Mouse (Mus musculus): ENCODE data around the gene Elavl2.
"Not testable (repeated sequence)": the region's sequence is repeated elsewhere in the genome, so short reads cannot be mapped to it uniquely, and the experiment has no call there.

Gene Elavl2

GRCm38 (mm10) chr4:91334177-91334576, 66.4 kb downstream of the Elavl2 start:
- no peak for DNase-seq (ENCODE audit: low read depth, low spot score)

- DNase-seq (ENCODE audit: low read depth, low spot score) = no peak
Measured at GRCm38 (mm10) chr4:91310801-91311200, 89.8 kb downstream of the Elavl2 start.

DNA sequence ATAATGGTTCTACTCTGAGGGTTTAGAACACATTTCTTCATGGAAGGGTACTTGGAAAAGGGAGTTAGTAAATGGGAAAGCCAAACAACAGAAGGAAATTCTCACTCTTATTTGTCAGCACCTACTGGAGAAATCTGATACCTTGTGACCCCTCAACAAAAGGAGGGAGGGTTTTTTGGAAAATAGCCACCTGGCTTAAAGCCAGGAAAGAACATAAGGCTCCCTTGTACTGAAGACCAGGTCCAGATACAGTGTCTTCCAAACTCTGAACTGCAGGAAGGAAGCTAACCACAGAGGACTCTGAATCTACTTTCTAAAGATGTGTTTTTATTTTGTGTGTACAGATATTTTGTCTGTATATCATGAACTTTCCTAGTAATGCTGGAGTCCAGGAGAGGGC, 102.9 kb downstream of the Elavl2 start:
- no peak for DNase-seq (ENCODE audit: low read depth, low spot score)

- DNase-seq (ENCODE audit: low read depth, low spot score) = no peak
Measured at GRCm38 (mm10) chr4:91295317-91295716, 105.3 kb downstream of the Elavl2 start.

- DNase-seq (ENCODE audit: low read depth, low spot score) = no peak
Measured at GRCm38 (mm10) chr4:91291526-91291925, 109.1 kb downstream of the Elavl2 start.

GRCm38 (mm10) chr4:91290373-91290772, 110.2 kb downstream of the Elavl2 start:
- no peak for DNase-seq (ENCODE audit: low read depth, low spot score)

- DNase-seq (ENCODE audit: low read depth, low spot score) = no peak
Measured at GRCm38 (mm10) chr4:91289151-91289550, 111.4 kb downstream of the Elavl2 start.

DNA sequence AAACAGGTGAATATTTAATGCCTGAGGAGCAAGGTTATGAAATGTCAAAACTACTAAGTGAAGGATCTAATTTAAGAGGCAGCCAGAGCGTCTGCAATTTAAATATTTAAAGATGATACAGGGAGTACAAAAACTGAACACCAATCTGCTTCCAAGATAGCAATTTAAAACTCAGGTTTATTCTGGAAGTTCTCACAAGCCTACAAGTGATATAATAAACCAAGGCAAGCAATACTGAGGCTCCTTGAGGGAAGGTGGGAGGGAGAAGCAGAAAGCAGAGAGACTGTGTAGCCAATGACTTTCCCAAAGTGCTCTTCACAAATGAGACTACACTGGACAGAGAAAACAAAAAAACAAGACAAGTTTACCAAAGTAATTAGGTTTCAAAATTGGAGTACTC, 132.2 kb downstream of the Elavl2 start:
- DNase-seq (ENCODE audit: low read depth, low spot score) = no peak

DNA sequence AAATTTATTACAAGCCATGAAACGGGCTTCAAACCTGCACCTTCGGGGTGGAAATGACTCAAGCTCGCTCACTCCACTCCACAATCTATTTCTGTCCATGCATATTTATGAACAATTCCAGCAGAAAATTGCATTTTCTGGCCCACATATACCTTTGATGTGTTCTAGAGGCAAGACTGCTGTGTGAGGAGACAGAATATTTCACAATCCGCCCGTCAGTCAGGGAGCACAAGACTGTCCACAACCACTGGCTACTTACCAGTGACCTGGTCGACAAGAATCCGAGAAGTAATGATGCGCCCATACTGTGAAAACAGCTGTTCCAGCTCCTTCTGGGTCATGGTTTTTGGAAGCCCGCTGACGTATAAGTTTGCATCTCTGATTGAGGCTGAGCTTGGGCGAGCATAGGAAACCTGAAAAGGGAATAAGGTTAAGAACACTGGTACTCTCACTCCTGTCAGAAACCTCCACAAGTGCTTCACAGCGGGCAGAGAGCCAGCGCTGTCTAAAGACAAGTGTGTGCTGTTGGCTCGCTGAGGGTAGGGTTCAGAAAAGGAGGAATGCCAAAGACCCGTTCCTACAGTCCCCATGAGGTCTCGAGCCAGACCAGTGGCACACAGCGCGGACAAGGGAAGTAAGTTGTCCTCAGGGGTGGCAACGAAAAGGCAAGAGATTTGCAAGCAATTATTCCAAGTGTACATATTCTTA, 136.7 kb downstream of the Elavl2 start:
- DNase-seq (ENCODE audit: low read depth, low spot score) = no peak

GRCm38 (mm10) chr4:91262839-91263238, 137.7 kb downstream of the Elavl2 start:
- DNase-seq (ENCODE audit: low read depth, low spot score) = no peak

GRCm38 (mm10) chr4:91260622-91261021, 140.0 kb downstream of the Elavl2 start:
- no peak for DNase-seq (ENCODE audit: low read depth, low spot score)

DNA sequence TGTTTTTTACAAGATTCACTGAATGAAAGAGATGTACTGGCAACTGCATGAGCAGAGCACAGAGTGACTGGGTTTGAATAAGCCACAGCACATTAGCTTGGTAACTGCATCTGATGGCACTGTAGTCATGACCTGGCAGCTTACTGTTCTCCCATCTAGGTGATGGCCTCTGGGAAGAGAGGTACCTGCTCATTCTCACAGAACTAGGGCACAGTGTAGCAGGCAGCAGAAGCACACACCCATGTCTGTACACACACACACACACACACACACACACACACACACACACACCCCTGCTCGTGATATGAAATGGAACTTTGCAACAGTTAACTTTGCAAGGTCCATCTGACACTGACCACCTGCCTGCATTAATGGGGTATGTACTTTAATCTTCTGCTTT, 151.9 kb downstream of the Elavl2 start:
- DNase-seq (ENCODE audit: low read depth, low spot score) = no peak

- not testable (repeated sequence) for DNase-seq (ENCODE audit: low read depth, low spot score)
Measured at GRCm38 (mm10) chr4:91245136-91245535, 155.4 kb downstream of the Elavl2 start.

- DNase-seq (ENCODE audit: low read depth, low spot score) = no peak
Measured at GRCm38 (mm10) chr4:91244554-91244953, 156.0 kb downstream of the Elavl2 start.

GRCm38 (mm10) chr4:91243896-91244295, 156.7 kb downstream of the Elavl2 start:
- DNase-seq (ENCODE audit: low read depth, low spot score) = no peak

DNA sequence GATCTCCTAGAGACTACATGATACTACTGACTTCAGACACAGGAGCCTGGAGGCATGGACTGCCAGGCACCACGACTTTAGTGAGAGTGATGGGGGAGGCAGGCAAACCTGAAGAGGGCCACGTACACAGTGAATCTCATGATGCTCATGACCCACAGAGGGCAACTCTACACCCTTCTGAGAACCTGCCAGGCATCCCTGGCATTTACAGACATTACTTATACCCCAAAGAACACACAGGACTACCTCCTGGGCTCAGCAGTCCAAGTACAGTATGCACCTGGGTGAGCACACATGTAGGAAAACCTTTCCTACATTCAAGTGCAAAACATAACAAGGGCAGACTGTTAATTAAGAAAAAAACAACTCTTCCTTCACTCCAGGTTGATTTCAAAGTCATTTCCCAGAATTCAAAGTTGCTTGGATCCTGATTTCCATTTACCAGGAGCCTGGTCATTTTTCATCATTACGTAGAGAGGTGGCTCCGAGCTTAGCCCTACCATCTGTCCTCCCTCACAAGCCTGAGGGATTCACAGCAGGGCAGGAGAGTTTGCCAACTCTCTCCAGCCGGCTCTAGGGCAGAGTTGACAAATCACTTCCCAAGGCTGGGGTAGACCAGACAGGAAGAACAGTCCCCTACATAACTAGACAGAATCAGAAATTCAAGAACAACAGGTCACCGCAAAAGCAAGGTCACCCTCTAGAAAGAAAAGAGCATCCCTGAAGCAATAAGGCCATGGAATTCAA, 161.7 kb downstream of the Elavl2 start:
- DNase-seq (ENCODE audit: low read depth, low spot score) = no peak

DNA sequence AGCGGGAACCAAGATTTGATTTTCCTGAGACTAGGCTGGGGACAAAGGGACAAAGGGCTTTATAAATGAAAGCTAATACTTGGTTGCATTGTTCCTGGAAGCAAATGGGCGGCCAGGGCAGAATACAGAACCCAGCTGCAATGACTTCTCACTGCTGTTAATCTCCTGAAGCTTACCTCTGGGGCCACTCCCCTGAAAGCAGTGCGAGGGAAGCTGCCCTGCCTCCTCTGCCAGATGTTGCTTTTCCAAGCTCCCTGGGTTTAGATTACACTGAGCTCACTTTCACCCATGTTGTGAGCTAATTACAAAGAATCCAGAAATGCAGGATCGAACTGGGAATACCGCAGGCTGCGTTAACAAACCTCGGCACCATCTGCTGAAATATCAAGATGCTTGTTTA, 163.6 kb downstream of the Elavl2 start:
- DNase-seq (ENCODE audit: low read depth, low spot score) = no peak

DNA sequence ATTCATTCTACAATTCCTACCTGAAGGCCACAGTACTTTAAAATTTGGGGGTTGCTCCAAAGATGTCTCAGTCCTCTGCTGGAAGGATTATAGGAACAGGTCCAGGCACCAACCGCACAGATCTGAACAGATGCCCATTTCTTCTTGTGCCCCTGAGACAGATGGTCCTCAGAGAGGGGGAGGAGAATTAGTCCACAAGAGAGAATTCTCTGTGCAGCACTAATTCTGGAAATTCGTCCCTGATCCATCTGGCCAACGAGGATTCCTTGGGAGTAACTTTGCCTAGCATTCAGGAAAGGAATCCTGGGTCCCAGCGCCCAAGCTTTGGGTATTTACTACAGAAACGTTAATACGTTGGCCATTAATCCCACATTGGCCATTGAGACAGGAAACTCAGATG, 165.6 kb downstream of the Elavl2 start:
- DNase-seq (ENCODE audit: low read depth, low spot score) = no peak

- no peak for DNase-seq (ENCODE audit: low read depth, low spot score)
Measured at GRCm38 (mm10) chr4:91233599-91233998, 167.0 kb downstream of the Elavl2 start.

DNA sequence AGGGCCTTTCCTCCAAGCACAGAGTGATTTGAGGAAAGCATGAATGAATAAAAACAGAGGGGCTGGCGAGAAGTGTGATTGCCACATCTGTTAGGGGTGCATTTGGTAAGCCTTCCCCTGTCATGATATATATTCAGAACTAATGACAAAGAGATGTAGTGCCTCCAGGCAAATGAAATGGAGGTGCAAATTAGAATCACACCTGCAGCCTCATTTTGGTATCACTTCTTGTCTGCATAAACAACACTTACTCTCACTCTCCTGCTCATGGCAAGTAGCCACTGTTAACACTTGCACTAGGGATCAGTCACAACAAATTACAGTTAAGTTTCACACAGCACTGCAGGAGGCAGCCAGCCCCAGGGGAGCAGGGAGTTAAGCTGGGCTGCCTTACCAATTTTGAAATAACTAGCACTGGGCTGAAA, 170.1 kb downstream of the Elavl2 start:
- no peak for DNase-seq (ENCODE audit: low read depth, low spot score)

DNA sequence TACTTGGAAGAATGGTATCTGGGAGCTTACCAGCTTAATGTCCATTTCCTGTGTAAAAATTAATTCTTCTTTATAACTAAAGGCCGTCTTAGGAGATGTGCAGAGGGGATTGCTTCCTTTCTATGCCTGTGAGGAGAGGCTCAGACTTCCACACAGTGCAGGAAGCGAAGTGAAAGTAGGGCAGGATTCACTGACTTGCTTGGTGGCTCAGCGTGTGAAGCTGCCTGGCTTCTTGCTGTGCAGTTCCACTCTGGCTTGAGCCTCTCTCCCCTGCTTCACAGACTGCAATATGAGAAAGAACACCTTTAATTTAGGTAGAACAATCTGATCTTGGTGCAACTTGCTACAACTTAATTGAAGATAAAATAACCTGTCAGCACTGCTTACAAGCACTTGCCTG, 172.2 kb downstream of the Elavl2 start:
- no peak for DNase-seq (ENCODE audit: low read depth, low spot score)

- DNase-seq (ENCODE audit: low read depth, low spot score) = no peak
Measured at GRCm38 (mm10) chr4:91223811-91224210, 176.8 kb downstream of the Elavl2 start.

DNA sequence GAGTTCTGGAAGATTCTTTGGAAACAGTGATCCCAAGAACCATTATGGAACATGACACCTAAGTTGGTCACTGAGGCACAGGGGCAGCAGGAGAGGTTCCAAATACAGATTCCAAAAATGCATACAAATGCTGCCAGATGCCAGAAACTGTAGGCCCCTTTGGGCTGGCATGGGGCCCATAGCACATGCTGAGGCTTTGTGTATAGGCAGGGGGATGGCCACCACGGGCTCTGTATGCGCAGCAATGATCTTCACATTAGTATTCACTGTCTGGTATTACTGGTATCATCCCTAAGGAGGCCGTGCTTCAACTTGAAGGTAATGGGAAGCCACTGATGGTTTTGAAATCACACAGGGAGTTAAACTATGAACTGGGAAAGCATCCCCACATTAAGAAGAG, 181.3 kb downstream of the Elavl2 start:
- DNase-seq (ENCODE audit: low read depth, low spot score) = no peak

All from retina, postnatal 7 days (tissue).